Mouse (Mus musculus): ENCODE data around the gene Git2. TPM values are rescaled to one million over a fixed set of nuclear protein-coding genes. Genes with fewer than 3 reads are reported as not detected.

The Git2 gene
- polyA plus RNA-seq, 1 experiment = 57.5 TPM

DNA sequence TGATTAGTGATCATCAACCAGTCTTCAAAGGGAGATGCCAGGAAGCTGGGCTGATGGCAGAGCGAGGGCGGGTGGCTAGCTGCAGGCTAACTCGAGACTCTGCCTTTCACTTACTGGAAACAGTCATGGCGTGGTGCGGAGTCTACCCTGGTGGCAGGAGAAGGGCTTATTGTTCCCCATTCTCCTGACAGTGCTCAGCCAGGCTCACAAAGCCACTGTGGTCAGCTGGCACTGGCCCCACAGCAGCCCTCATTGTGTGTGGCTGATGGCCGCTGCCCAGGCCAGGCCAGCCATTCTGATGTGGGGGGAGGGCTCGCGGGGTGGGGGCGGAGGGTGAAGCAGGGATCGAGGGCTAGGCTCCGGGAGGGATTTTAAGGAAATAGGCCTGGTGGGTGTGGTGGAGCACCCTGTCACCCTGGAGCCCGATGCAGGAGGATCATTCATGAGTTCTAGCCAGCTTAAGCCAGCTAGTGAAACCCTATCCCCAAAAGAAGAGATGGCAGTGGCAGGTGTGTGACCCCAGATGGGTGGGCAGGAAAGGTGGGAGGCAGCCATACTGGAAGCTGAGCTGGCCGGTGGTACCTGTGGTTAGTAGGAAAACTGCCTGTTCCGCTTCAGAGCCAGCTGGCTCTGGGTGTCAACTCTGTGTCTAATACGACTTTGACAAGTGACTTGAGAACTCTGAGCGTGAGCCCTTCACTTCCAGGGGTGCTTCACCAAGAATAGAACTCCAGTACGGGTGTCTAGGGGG, 95.3 kb downstream of the Git2 start:
- DNase-seq (ENCODE audit: low read depth) = no peak
- TF ChIP-seq POLR2A (IDR thresholded peaks at IDR 0.05; ENCODE audit: borderline replicate concordance, extremely low read depth, insufficient read depth, insufficient read length, poor library complexity, severe bottlenecking) (no peak), CTCF (IDR thresholded peaks at IDR 0.05; ENCODE audit: borderline replicate concordance, extremely low read depth, insufficient read depth, insufficient read length) (peak; percentile 2; the same call in 1 of the 2 replicates)

Other genes starting within 250 kb of the Git2 start
- 13.6 and 16.6 TPM in 2 replicates for gene Fam222a, start 207.5 kb downstream of the Git2 start, polyA plus RNA-seq (2012; rRNA removed)
- 1.5 and 1.7 TPM in 2 replicates for gene Trpv4, start 117.1 kb downstream of the Git2 start, polyA plus RNA-seq (2012; rRNA removed)
- gene Gltp, start 84.5 kb downstream of the Git2 start, polyA plus RNA-seq (2012; rRNA removed) = 29.3 and 33.1 TPM in 2 replicates
- gene Tchp, start 67.8 kb downstream of the Git2 start, polyA plus RNA-seq (2012; rRNA removed) = 31.1 and 32.2 TPM in 2 replicates
- gene Ankrd13a, start 840 bp downstream of the Git2 start, polyA plus RNA-seq (2012; rRNA removed) = 51.3 and 58.6 TPM in 2 replicates
- 204 and 243 TPM in 2 replicates for gene 1500011B03Rik, start 48.0 kb upstream of the Git2 start, polyA plus RNA-seq (2012; rRNA removed)
- gene 4930519G04Rik, start 78.1 kb upstream of the Git2 start, polyA plus RNA-seq (2012; rRNA removed) = not detected in 2 replicates
- 1.9 and 2.6 TPM in 2 replicates for gene Gm9936, start 83.2 kb upstream of the Git2 start, polyA plus RNA-seq (2012; rRNA removed)
- gene Oasl2, start 121.4 kb upstream of the Git2 start, polyA plus RNA-seq (2012; rRNA removed) = 1.5 and 3.3 TPM in 2 replicates
- 0.21 and 0.42 TPM in 2 replicates for gene Oasl1, start 147.7 kb upstream of the Git2 start, polyA plus RNA-seq (2012; rRNA removed)
- 69.2 and 72.7 TPM in 2 replicates for gene 2210016L21Rik, start 166.6 kb upstream of the Git2 start, polyA plus RNA-seq (2012; rRNA removed)
- not detected in 2 replicates for gene Hnf1a, start 195.6 kb upstream of the Git2 start, polyA plus RNA-seq (2012; rRNA removed)
- gene Sppl3, start 235.6 kb upstream of the Git2 start, polyA plus RNA-seq (2012; rRNA removed) = 129 TPM in 2 replicates

Measured in brain, embryonic 14.5 days (tissue).